Mouse (Mus musculus): ENCODE data around the gene Stag1. TPM values are rescaled to one million over a fixed set of nuclear protein-coding genes. Genes with fewer than 3 reads are reported as not detected.

Gene Stag1
- polyA plus RNA-seq, 1 experiment from 2014 or later, result 44.7 TPM

DNA sequence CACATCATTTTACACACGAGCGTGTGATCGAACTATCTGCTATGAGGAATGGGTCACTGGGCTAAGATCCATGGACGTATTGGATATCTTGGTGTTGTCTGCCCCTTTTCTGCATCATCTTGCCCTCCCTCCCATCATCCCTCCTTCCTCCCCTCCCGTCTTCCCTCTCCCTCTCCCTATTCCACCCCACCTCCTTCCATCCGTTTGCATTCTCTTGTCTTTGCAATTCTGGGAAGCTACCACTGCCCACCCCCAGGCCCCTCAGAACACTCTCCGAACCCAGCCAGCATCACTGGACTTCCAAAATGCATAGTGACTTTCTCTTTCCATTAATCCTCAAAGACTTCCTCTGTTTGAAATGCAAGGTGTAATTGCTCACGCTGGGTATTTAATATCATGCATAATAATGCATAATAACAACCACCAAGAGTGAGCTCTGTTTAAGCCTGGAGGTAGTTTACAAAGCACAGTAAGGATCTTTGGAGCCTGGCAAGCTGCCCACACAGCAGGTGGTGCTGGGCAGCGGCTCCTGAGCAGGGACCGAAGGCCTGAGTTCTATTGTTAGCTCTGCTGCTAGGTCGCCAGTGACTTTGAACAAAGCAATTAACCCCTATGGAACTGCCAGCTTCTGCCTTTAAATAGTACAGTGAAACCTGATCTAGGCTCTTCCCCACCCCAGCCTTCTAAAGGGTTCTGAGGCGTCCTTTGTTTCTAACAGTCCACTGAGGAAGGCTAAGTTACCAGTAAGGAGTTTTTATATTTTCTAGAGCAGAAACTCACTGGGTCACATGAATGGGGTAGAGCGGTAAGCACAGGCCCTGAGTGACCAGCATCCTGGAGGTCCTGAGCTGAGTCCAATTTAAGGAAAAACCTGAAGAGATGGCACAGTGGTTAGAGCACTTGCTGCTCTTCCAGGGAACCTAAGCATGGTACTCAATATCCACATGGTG lies 15.8 kb upstream of the Stag1 start:
- Histone ChIP-seq H3K4me3 (no peak overlapping the region), H3K4me2 (no peak overlapping the region), H3K9me3 (no peaks in the 10 kb centered on the region), H3K27ac (peak overlapping the region; percentile 72), H3K36me3 (no peaks in the 10 kb centered on the region), H3K4me1 (replicated peaks) (peaks cover 19% of the 10 kb centered on the region), H3K9ac (no peak overlapping the region), H3K27me3 (no peaks in the 10 kb centered on the region)
- 27% methylated on average over 13 of the region's 13 CpGs for WGBS
- ATAC-seq (ENCODE audit: low FRiP score), result 0 out of 2 replicates have a peak, but pooled peaks have one; percentile 24

GRCm38 (mm10) chr9:100582883-100583575 lies 14.6 kb upstream of the Stag1 start:
- no peak for ATAC-seq (ENCODE audit: low FRiP score)
- H3K9me3 ChIP-seq, result no peaks in the 10 kb centered on the region
- no peaks in the 10 kb centered on the region for H3K36me3 ChIP-seq
- H3K9ac ChIP-seq, result no peak overlapping the region
- 64% methylated on average over 13 of the region's 13 CpGs for WGBS
- H3K4me2 ChIP-seq, result no peak overlapping the region
- H3K27me3 ChIP-seq, result no peaks in the 10 kb centered on the region
- no peak overlapping the region for H3K4me3 ChIP-seq
- peaks cover 19% of the 10 kb centered on the region for H3K4me1 ChIP-seq (replicated peaks)
- peak overlapping the region; percentile 35 for H3K27ac ChIP-seq

DNA sequence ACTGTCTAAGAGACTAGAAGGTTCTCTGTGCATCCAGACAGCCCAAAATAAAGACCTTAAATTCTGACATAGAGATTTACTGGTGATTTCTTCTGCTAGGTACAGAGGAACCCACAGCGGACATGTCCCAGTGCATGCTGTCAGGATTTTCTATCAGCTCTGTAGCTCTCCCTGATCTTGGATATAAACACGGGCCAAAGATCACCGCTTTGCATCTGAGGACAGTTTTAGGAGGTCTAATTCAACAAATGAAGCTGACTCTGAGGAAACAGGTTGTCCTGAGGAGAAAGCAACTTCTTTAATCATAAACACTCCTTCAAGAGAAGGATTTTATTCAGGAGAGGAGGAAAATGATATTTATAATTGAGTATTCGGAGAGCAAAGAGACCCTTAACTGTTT lies 13.6 kb upstream of the Stag1 start:
- Histone ChIP-seq H3K27me3 (no peaks in the 10 kb centered on the region), H3K9me3 (no peaks in the 10 kb centered on the region), H3K4me1 (replicated peaks) (peaks cover 19% of the 10 kb centered on the region), H3K27ac (no peak overlapping the region), H3K4me3 (no peak overlapping the region), H3K4me2 (no peak overlapping the region), H3K36me3 (no peaks in the 10 kb centered on the region), H3K9ac (no peak overlapping the region)
- WGBS, result 89% methylated on average over 4 of the region's 4 CpGs
- ATAC-seq (ENCODE audit: low FRiP score), result no peak

GRCm38 (mm10) chr9:100590462-100590861 lies 7.1 kb upstream of the Stag1 start:
- H3K27me3 ChIP-seq, result no peaks in the 10 kb centered on the region
- ATAC-seq (ENCODE audit: low FRiP score), result no peak
- no peaks in the 10 kb centered on the region for H3K36me3 ChIP-seq
- no peak overlapping the region for H3K4me3 ChIP-seq
- WGBS, result 77% methylated on average over 4 of the region's 4 CpGs
- H3K9ac ChIP-seq, result no peak overlapping the region
- H3K27ac ChIP-seq, result no peak overlapping the region
- H3K9me3 ChIP-seq, result no peaks in the 10 kb centered on the region
- H3K4me1 ChIP-seq (replicated peaks), result no peaks in the 10 kb centered on the region
- H3K4me2 ChIP-seq, result no peak overlapping the region

GRCm38 (mm10) chr9:100596317-100596716 lies 1.3 kb upstream of the Stag1 start:
- H3K27me3 ChIP-seq, result no peaks in the 10 kb centered on the region; the same call in 1 of the 2 replicates
- H3K9me3 ChIP-seq, result no peaks in the 10 kb centered on the region
- H3K4me1 ChIP-seq (replicated peaks), result peaks cover 16% of the 10 kb centered on the region
- no peaks in the 10 kb centered on the region for H3K36me3 ChIP-seq
- H3K4me3 ChIP-seq, result no peak overlapping the region
- H3K4me2 ChIP-seq, result no peak overlapping the region
- no peak overlapping the region for H3K27ac ChIP-seq
- no peak overlapping the region for H3K9ac ChIP-seq
- WGBS, result 88% methylated on average over 8 of the region's 8 CpGs
- no peak for ATAC-seq (ENCODE audit: low FRiP score)

GRCm38 (mm10) chr9:100599761-100600328 lies 2.2 kb downstream of the Stag1 start:
- no peak overlapping the region for H3K27ac ChIP-seq
- no peak for ATAC-seq (ENCODE audit: low FRiP score)
- 34% methylated on average over 3 of the region's 3 CpGs for WGBS

GRCm38 (mm10) chr9:100602130-100602529 lies 4.5 kb downstream of the Stag1 start:
- ATAC-seq (ENCODE audit: low FRiP score), result no peak
- H3K9ac ChIP-seq, result no peak overlapping the region
- H3K4me3 ChIP-seq, result no peak overlapping the region
- no peak overlapping the region for H3K27ac ChIP-seq
- H3K4me1 ChIP-seq (replicated peaks), result peaks cover 23% of the 10 kb centered on the region
- no peaks in the 10 kb centered on the region for H3K9me3 ChIP-seq
- H3K27me3 ChIP-seq, result no peaks in the 10 kb centered on the region; the same call in 1 of the 2 replicates
- H3K4me2 ChIP-seq, result no peak overlapping the region
- H3K36me3 ChIP-seq, result no peaks in the 10 kb centered on the region
- WGBS, result 91% methylated on average over 1 of the region's 1 CpGs

More at GRCm38 (mm10) chr9:100599761-100600328, 2.2 kb downstream of the Stag1 start:
- Histone ChIP-seq H3K36me3 (no peaks in the 10 kb centered on the region), H3K9ac (no peak overlapping the region), H3K9me3 (no peaks in the 10 kb centered on the region), H3K4me1 (replicated peaks) (peaks cover 16% of the 10 kb centered on the region), H3K27me3 (no peaks in the 10 kb centered on the region; the same call in 1 of the 2 replicates), H3K4me3 (no peak overlapping the region), H3K4me2 (no peak overlapping the region)

DNA sequence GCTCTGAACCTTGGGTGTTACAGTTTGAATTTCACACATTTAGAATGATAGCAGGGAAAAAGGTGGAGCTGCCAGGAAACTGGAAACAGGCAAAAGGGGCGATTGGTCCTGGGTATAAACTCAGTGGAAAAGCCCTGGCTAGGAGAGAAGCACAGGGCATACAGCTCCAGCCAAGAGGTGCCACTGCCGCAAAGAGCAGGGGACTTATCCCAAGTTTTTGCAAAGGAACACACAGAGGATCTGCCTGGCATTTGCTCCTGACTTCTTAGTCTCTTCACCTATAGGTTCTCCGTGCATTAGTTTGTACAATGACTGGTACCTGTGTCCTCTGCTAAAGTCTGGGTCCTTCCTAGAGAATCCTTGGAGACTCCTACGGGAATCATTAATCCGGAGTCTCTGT lies 5.6 kb downstream of the Stag1 start:
- Histone ChIP-seq H3K9me3 (no peaks in the 10 kb centered on the region), H3K4me3 (no peak overlapping the region), H3K9ac (no peak overlapping the region), H3K36me3 (no peaks in the 10 kb centered on the region), H3K4me1 (replicated peaks) (peaks cover 23% of the 10 kb centered on the region), H3K27me3 (no peaks in the 10 kb centered on the region), H3K4me2 (no peak overlapping the region), H3K27ac (no peak overlapping the region)
- ATAC-seq (ENCODE audit: low FRiP score), result no peak
- WGBS, result 73% methylated on average over 5 of the region's 5 CpGs

GRCm38 (mm10) chr9:100605522-100605921 lies 7.9 kb downstream of the Stag1 start:
- Histone ChIP-seq H3K27ac (no peak overlapping the region), H3K4me3 (no peak overlapping the region), H3K4me1 (replicated peaks) (peaks cover 7% of the 10 kb centered on the region; the same call in 1 of the 2 replicates), H3K27me3 (no peaks in the 10 kb centered on the region), H3K4me2 (no peak overlapping the region), H3K9ac (no peak overlapping the region), H3K9me3 (no peaks in the 10 kb centered on the region), H3K36me3 (no peaks in the 10 kb centered on the region)
- 98% methylated on average over 1 of the region's 1 CpGs for WGBS
- ATAC-seq (ENCODE audit: low FRiP score), result no peak

DNA sequence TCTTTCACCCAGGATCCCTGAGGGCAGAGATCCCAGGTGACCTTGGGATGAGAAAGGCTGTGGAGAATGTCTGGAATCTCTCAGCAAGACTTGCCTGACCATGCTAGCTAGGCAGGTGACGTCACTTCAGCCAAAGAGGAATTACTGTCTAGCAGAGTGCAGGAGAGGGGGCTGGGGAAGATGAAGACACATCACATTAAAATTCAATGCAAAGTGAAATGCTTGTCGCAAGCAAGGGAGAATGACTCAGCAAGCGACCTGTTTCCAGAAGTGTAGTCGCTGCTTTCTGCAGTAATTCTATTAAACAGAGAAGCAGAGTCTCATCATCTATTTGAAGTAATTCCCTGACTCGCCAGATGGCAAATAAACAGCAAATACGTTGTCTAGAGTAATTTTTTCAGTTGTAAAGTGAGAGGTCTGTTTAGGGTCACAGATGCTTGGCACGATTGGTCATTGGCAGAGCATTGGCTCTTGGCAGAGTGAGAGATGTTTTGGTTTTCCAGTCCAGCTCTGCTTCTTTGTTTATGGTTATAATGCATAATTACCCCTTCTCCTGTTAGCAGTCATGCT lies 8.5 kb downstream of the Stag1 start:
- H3K9me3 ChIP-seq, result no peaks in the 10 kb centered on the region
- H3K4me1 ChIP-seq (replicated peaks), result peaks cover 7% of the 10 kb centered on the region; the same call in 1 of the 2 replicates
- H3K36me3 ChIP-seq, result no peaks in the 10 kb centered on the region
- no peak for ATAC-seq (ENCODE audit: low FRiP score)
- H3K9ac ChIP-seq, result no peak overlapping the region
- no peak overlapping the region for H3K27ac ChIP-seq
- no peak overlapping the region for H3K4me2 ChIP-seq
- no peak overlapping the region for H3K4me3 ChIP-seq
- no peaks in the 10 kb centered on the region for H3K27me3 ChIP-seq
- WGBS, result 50% methylated on average over 7 of the region's 7 CpGs

DNA sequence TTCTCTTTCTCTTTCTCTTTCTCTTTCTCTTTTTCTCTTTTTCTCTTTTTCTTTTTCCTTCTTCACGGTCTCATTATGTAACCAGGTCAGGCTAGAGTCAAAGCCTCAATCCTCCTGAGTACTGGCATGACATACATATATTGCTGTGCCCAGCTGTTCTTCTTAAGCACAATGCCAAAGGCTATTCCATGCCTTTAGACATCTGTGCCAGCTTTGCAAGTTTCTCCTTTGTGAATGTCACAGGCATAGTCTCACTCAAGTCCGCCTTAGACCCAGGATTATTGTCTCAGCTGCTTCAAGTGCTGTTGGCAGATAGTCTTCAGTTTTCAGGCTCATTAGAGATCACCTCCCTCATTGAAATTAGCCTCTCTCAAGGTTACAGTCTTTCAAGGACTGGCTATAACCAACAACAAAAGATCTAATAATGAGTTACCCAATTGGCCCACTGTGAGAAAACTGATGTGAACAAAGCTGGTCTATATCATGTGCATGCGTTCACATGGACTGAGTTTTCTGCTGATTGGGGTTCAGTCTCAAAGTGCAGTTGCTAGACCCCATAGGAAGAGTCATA lies 16.0 kb downstream of the Stag1 start:
- H3K36me3 ChIP-seq, result no peaks in the 10 kb centered on the region

GRCm38 (mm10) chr9:100616947-100617346 lies 19.3 kb downstream of the Stag1 start:
- Histone ChIP-seq H3K27me3 (no peaks in the 10 kb centered on the region), H3K27ac (no peak overlapping the region), H3K4me3 (no peak overlapping the region), H3K9ac (no peak overlapping the region), H3K36me3 (no peaks in the 10 kb centered on the region), H3K9me3 (no peaks in the 10 kb centered on the region), H3K4me1 (replicated peaks) (peaks cover 8% of the 10 kb centered on the region), H3K4me2 (no peak overlapping the region)
- no peak for ATAC-seq (ENCODE audit: low FRiP score)
- WGBS, result 34% methylated on average over 11 of the region's 11 CpGs

More for the DNA sequence above, 16.0 kb downstream of the Stag1 start:
- peaks cover 4% of the 10 kb centered on the region; the same call in 1 of the 2 replicates for H3K4me1 ChIP-seq (replicated peaks)
- 72% methylated on average over 3 of the region's 3 CpGs for WGBS
- H3K4me3 ChIP-seq, result no peak overlapping the region
- no peak overlapping the region for H3K9ac ChIP-seq
- H3K9me3 ChIP-seq, result no peaks in the 10 kb centered on the region
- no peak overlapping the region for H3K4me2 ChIP-seq
- no peak overlapping the region for H3K27ac ChIP-seq
- no peaks in the 10 kb centered on the region for H3K27me3 ChIP-seq
- ATAC-seq (ENCODE audit: low FRiP score), result no peak

Data from hindbrain, embryonic 13.5 days (tissue).